Mouse (Mus musculus): ENCODE data around the gene Tfr2.

- no peak for TF ChIP-seq CTCF (IDR thresholded peaks at IDR 0.05; ENCODE audit: extremely low read depth, insufficient read length, insufficient replicate concordance, low read depth, low read length)
- TF ChIP-seq POLR2A (IDR thresholded peaks at IDR 0.05; ENCODE audit: low read depth, low read length): no peak
These were observed 60.4 kb downstream of the Tfr2 start for GRCm38 (mm10) chr5:137629906-137630545.
